Mouse (Mus musculus) megakaryocyte, embryonic 14.5 days (primary cell): ENCODE data around the gene Clic5.

ENCODE experiments used
- FLI1 ChIP-seq: IDR thresholded peaks from 2 replicates; pipeline ENCODE4 v1.6.1; 2012; ENCODE audit warnings: low read length, inconsistent platforms, mixed read lengths
- GATA1 ChIP-seq: IDR thresholded peaks from 3 replicates; pipeline ENCODE4 v1.6.1; 2012; ENCODE audit warnings: mixed read lengths, low read length, inconsistent platforms, borderline replicate concordance

- TF ChIP-seq GATA1 (no peak), FLI1 (no peak)
These were observed 115.7 kb downstream of the Clic5 start for GRCm38 (mm10) chr17:44304076-44304475.
